Mouse (Mus musculus): ENCODE data around the gene Gal3st3. TPM values are rescaled to one million over a fixed set of nuclear protein-coding genes. Genes with fewer than 3 reads are reported as not detected.

Gal3st3 gene
- total RNA-seq, 2 experiments from 2014 or later, result 24.5 to 25.7 TPM

Other genes with a start within 250 kb of the Gal3st3 start
- gene Rin1, start 247.8 kb upstream of the Gal3st3 start, total RNA-seq (2021), result 1 to 10 TPM; 1.6 to 3.4 TPM
- gene Cd248, start 230.3 kb upstream of the Gal3st3 start, total RNA-seq (2021), result 10 to 100 TPM; 15.3 to 16.1 TPM
- 1 to 10 TPM; 4.0 to 4.8 TPM for gene Tmem151a, start 212.8 kb upstream of the Gal3st3 start, total RNA-seq (2021)
- 10 to 100 TPM; 91.5 to 92.6 TPM for gene Yif1a, start 209.8 kb upstream of the Gal3st3 start, total RNA-seq (2021)
- gene Cnih2, start 199.8 kb upstream of the Gal3st3 start, total RNA-seq (2021), result under 1 TPM in 1 of 2 experiments, not detected in 1; 0.18 TPM
- gene Rab1b, start 191.3 kb upstream of the Gal3st3 start, total RNA-seq (2021), result 100 to 1,000 TPM; 178 to 189 TPM
- 10 to 100 TPM; 47.1 to 53.0 TPM for gene Klc2, start 179.8 kb upstream of the Gal3st3 start, total RNA-seq (2021)
- gene Pacs1, start 25.2 kb upstream of the Gal3st3 start, total RNA-seq (2021), result 10 to 100 TPM; 21.1 TPM
- gene Sf3b2, start 2.9 kb upstream of the Gal3st3 start, total RNA-seq (2021), result 100 to 1,000 TPM; 110 to 115 TPM
- not detected for gene Catsper1, start 37.4 kb downstream of the Gal3st3 start, total RNA-seq (2021)
- 1 to 10 TPM; 7.4 to 9.6 TPM for gene Cst6, start 51.2 kb downstream of the Gal3st3 start, total RNA-seq (2021)
- gene Eif1ad, start 68.4 kb downstream of the Gal3st3 start, total RNA-seq (2021), result 10 to 100 TPM; 17.6 to 19.4 TPM
- gene Banf1, start 68.8 kb downstream of the Gal3st3 start, total RNA-seq (2021), result 100 to 1,000 TPM; 122 to 132 TPM
- 10 to 100 TPM; 45.3 to 58.7 TPM for gene Sart1, start 90.4 kb downstream of the Gal3st3 start, total RNA-seq (2021)
- gene Tsga10ip, start 104.2 kb downstream of the Gal3st3 start, total RNA-seq (2021), result under 1 TPM; 0.28 to 0.88 TPM
- gene Drap1, start 126.6 kb downstream of the Gal3st3 start, total RNA-seq (2021), result 100 to 1,000 TPM; 289 to 292 TPM
- 10 to 100 TPM; 34.9 to 36.2 TPM for gene AI837181, start 126.8 kb downstream of the Gal3st3 start, total RNA-seq (2021)
- not detected for gene Fosl1, start 149.2 kb downstream of the Gal3st3 start, total RNA-seq (2021)
- 10 to 100 TPM in 1 of 2 experiments, 1 to 10 TPM in 1; 7.8 to 11.9 TPM for gene Ccdc85b, start 159.6 kb downstream of the Gal3st3 start, total RNA-seq (2021)
- gene Fibp, start 162.3 kb downstream of the Gal3st3 start, total RNA-seq (2021), result 10 to 100 TPM; 45.5 to 51.0 TPM
- under 1 TPM in 1 of 2 experiments, not detected in 1; 0.45 TPM for gene Ctsw, start 170.2 kb downstream of the Gal3st3 start, total RNA-seq (2021)
- gene Efemp2, start 175.6 kb downstream of the Gal3st3 start, total RNA-seq (2021), result 10 to 100 TPM in 1 of 2 experiments, 1 to 10 TPM in 1; 9.9 to 10.3 TPM
- 10 to 100 TPM; 21.0 to 21.5 TPM for gene Mus81, start 190.1 kb downstream of the Gal3st3 start, total RNA-seq (2021)
- gene Cfl1, start 192.1 kb downstream of the Gal3st3 start, total RNA-seq (2021), result 100 to 1,000 TPM; 209 to 212 TPM
- gene 1700020D05Rik, start 205.5 kb downstream of the Gal3st3 start, total RNA-seq (2021), result 1 to 10 TPM in 1 of 2 experiments, under 1 TPM in 1; 0.78 to 1.0 TPM
- gene Snx32, start 212.2 kb downstream of the Gal3st3 start, total RNA-seq (2021), result 1 to 10 TPM; 6.2 to 8.1 TPM

Data from heart, postnatal 25 days (tissue).